8 mouse cellular contexts compared by ENCODE assay signal in the genomic region with DNA sequence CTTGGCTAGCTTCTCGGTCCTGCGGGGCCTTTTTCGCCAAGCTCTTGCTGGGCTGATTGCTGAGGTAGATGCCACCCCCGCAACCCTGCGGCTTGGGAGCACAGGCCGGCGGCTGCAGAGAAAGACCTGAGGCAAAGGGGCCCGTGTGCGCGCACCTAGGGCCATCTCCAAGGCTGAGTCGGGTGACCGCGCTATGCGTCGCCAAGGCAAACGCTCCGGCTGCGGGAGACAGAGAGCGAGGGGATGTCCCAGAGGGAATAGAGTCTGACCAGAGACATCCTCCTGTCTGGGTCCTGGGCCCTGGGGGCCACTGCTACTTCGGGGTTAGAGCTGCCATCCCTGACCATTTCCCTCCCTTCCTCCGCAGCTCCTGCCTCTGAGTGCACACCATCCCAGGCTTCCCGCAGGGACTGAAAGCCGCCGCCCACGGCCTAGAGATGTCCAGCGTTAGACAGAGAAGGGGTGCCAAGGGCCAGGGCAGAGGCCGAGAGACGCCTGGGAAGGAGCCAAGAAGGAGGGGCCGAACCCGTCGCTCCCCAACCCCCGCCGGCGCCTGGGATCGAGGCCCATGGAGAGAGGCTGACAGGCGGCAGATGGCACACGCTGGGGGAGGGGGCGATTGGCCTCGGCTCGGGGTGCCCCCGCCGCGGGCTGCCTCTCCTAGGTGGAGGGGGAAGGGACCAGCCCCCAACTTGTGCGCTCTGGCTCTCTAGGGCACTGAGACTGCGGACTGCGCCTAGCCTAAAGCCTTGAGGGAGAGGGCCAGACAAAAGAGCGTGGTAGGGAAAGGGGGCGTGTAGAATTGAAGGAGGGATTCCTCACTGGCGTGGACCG. TPM values are rescaled to one million over a fixed set of nuclear protein-coding genes. Genes with fewer than 3 reads are reported as not detected.
DNase-seq lines count a peak whose midpoint lies in the region; ATAC-seq lines count a peak whose summit lies in the region.

No protein-coding gene starts in this region.

- H3K9me3 ChIP-seq in heart, embryonic 12.5 days (replicated peaks) = no peaks in the 10 kb centered on the region
- H3K9me3 ChIP-seq in lung, embryonic 15.5 days = no peaks in the 10 kb centered on the region

- H3K9ac ChIP-seq in heart, embryonic 12.5 days = peak overlapping the region; percentile 43
- peak overlapping the region; percentile 30 for H3K9ac ChIP-seq in lung, embryonic 15.5 days

- ATAC-seq in heart, embryonic 12.5 days (ENCODE audit: insufficient number of reproducible peaks, low FRiP score) = peak; percentile 12; the same call in 1 of the 2 replicates
- peak; percentile 21 for ATAC-seq in lung, embryonic 15.5 days (ENCODE audit: borderline replicate concordance, extremely low read depth, low FRiP score, low TSS enrichment)
- ATAC-seq in monocyte, adult 5-6 weeks (replicated peaks; ENCODE audit: insufficient number of reproducible peaks, low FRiP score, low TSS enrichment, poor library complexity, severe bottlenecking) = no peak

- peaks cover 32% of the 10 kb centered on the region for H3K4me1 ChIP-seq in heart, embryonic 12.5 days (replicated peaks)
- H3K4me1 ChIP-seq in lung, embryonic 15.5 days = peaks cover 39% of the 10 kb centered on the region

- peak overlapping the region; percentile 45 for H3K4me3 ChIP-seq in heart, embryonic 12.5 days
- peak overlapping the region; percentile 81 for H3K4me3 ChIP-seq in lung, embryonic 15.5 days

- H3K4me2 ChIP-seq in heart, embryonic 12.5 days = peak overlapping the region; percentile 99
- H3K4me2 ChIP-seq in lung, embryonic 15.5 days = peak overlapping the region; percentile 97

- peaks cover 31% of the 10 kb centered on the region for H3K27me3 ChIP-seq in heart, embryonic 12.5 days (replicated peaks)
- H3K27me3 ChIP-seq in lung, embryonic 15.5 days = peaks cover 30% of the 10 kb centered on the region

- H3K27ac ChIP-seq in heart, embryonic 12.5 days (ENCODE audit: poor library complexity, severe bottlenecking) = no peak overlapping the region
- 0 out of 2 replicates have a peak overlapping the region, but pooled peaks have one; percentile 20 for H3K27ac ChIP-seq in lung, embryonic 15.5 days

- no peaks in the 10 kb centered on the region for H3K36me3 ChIP-seq in heart, embryonic 12.5 days
- no peaks in the 10 kb centered on the region for H3K36me3 ChIP-seq in lung, embryonic 15.5 days

- DNase-seq in right cerebral cortex, postnatal 14 days = peak; percentile 38
- no peak for DNase-seq in right cerebral cortex, adult 2 months (ENCODE audit: low spot score in 2 of 2)
- DNase-seq in embryo, embryonic 11 days = peak; percentile 64
- DNase-seq in kidney, adult 9 months = peak; percentile 70
- DNase-seq in retina, postnatal 1 day = peak; percentile 85

- WGBS in heart, embryonic 12.5 days = under 1% methylated on average over 50 of the region's 50 CpGs
- 1% methylated on average over 48 of the region's 50 CpGs for WGBS in lung, embryonic 15.5 days

RNA-seq across cellular contexts. Expression of a gene that starts 2.5 kb away (rescaled TPM):
- 6.3 and 7.6 TPM in 2 replicates for polyA plus RNA-seq in heart, embryonic 12.5 days (2016; fragmentation: Nextera tagmentation; extraction: Ambion mirVana)
- 7.3 and 9.9 TPM in 2 replicates for polyA plus RNA-seq in lung, embryonic 15.5 days (2015; fragmentation: Nextera tagmentation; extraction: Ambion mirVana)
- total RNA-seq in monocyte, adult 5-6 weeks (2017) = not detected in 3 replicates

Comparison
In these comparisons a context has a peak if more than half of its experiments do, and no peak if none do; other contexts are left out.
1. DNase-seq: peak in right cerebral cortex, postnatal 14 days (single experiment), embryo, embryonic 11 days (single experiment), kidney, adult 9 months (single experiment) and retina, postnatal 1 day (single experiment); none in right cerebral cortex, adult 2 months (0 of 2).